Mouse (Mus musculus) stomach, embryonic 15.5 days (tissue): ENCODE data around the gene P2rx5. TPM values are rescaled to one million over a fixed set of nuclear protein-coding genes. Genes with fewer than 3 reads are reported as not detected.

Experiments used
- ATAC-seq: fragments of 200-750 bp; cut with Nextera tagmentation; 2 replicates; pipeline ENCODE4 v1.8.0; 2017; ENCODE audit warnings: low read depth, moderate number of reproducible peaks, moderate TSS enrichment; ENCODE audit not compliant: insufficient read depth, low FRiP score
- H3K27ac ChIP-seq: fragments of 300-500 bp; sonication (generic); 2 replicates; pipeline ENCODE4 v1.5.1; 2015; ENCODE audit warnings: mild to moderate bottlenecking, inconsistent platforms
- H3K27me3 ChIP-seq: fragments of 300-500 bp; sonication (generic); replicated peaks from 2 replicates; pipeline ENCODE4 v1.6.1; 2015; ENCODE audit warnings: inconsistent platforms
- H3K36me3 ChIP-seq: fragments of 300-500 bp; sonication (generic); 2 replicates; pipeline ENCODE4 v1.6.1; 2015; ENCODE audit warnings: inconsistent platforms
- H3K4me1 ChIP-seq: fragments of 300-500 bp; sonication (generic); 2 replicates; pipeline ENCODE4 v1.6.1; 2015; ENCODE audit warnings: inconsistent platforms
- H3K4me2 ChIP-seq: fragments of 300-500 bp; sonication (generic); 2 replicates; pipeline ENCODE4 v1.6.1; 2015; ENCODE audit warnings: mild to moderate bottlenecking, inconsistent platforms
- H3K4me3 ChIP-seq: fragments of 300-500 bp; sonication (generic); replicated peaks from 2 replicates; pipeline ENCODE4 v1.5.1; 2015; ENCODE audit warnings: inconsistent platforms
- H3K9ac ChIP-seq: fragments of 300-500 bp; sonication (generic); 2 replicates; pipeline ENCODE4 v1.6.1; 2015; ENCODE audit warnings: inconsistent platforms
- H3K9me3 ChIP-seq: fragments of 300-500 bp; sonication (generic); 2 replicates; pipeline ENCODE4 v1.6.1; 2016; ENCODE audit warnings: inconsistent platforms
- WGBS: fragments of 180-500 bp; shearing (Covaris S2); methylation state at CpG from one replicate; pipeline ENCODE4 v1.1.7; 2015; 5-methylcytosine and 5-hydroxymethylcytosine counted together
- polyA plus RNA-seq: library from polyadenylated mRNA; unstranded; fragments of >200 nt; fragmentation: Nextera tagmentation; extraction: Ambion mirVana; gene quantifications from 2 replicates; pipeline ENCODE4 v1.2.1, GENCODE M21; 2015

P2rx5 gene
- polyA plus RNA-seq, 1 experiment from 2014 or later, result 0.14 TPM

- H3K4me2 ChIP-seq, result peak overlapping the region; percentile 65
- peak overlapping the region; percentile 74 for H3K27ac ChIP-seq
- ATAC-seq, result no peak
- H3K9me3 ChIP-seq, result no peaks in the 10 kb centered on the region
- WGBS, result 1% methylated on average over 15 of the region's 15 CpGs
- peaks cover 31% of the 10 kb centered on the region for H3K4me1 ChIP-seq
- peak overlapping the region; percentile 80 for H3K9ac ChIP-seq
- H3K36me3 ChIP-seq, result 0 out of 2 replicates have a peak, but pooled peaks cover 8% of the 10 kb centered on the region
- no peaks in the 10 kb centered on the region for H3K27me3 ChIP-seq
- peak overlapping the region; percentile 71 for H3K4me3 ChIP-seq
These were observed 16.0 kb downstream of the P2rx5 start for GRCm38 (mm10) chr11:73176186-73176585.

GRCm38 (mm10) chr11:73176608-73177508, 16.6 kb downstream of the P2rx5 start, which contains the start of the genes Emc6 and Tax1bp3:
Emc6 (minus strand) TSS chr11:73177037.
Tax1bp3 (plus strand) TSS chr11:73177083.
- no peaks in the 10 kb centered on the region for H3K27me3 ChIP-seq
- H3K36me3 ChIP-seq, result 0 out of 2 replicates have a peak, but pooled peaks cover 8% of the 10 kb centered on the region
- H3K4me1 ChIP-seq, result peaks cover 30% of the 10 kb centered on the region
- no peaks in the 10 kb centered on the region for H3K9me3 ChIP-seq
- peak within 1 kb of the TSS; percentile 65 for H3K4me2 ChIP-seq
- ATAC-seq, result peak; percentile 97
- H3K9ac ChIP-seq, result peak within 1 kb of the TSS; percentile 80
- H3K4me3 ChIP-seq, result peak within 1 kb of the TSS; percentile 71
- H3K27ac ChIP-seq, result peak within 1 kb of the TSS; percentile 98
- WGBS, result under 1% methylated on average over 81 of the region's 81 CpGs

- no peaks in the 10 kb centered on the region for H3K27me3 ChIP-seq
- under 1% methylated on average over 27 of the region's 28 CpGs for WGBS
- peak; percentile 82 for ATAC-seq
These were observed 17.3 kb downstream of the P2rx5 start for GRCm38 (mm10) chr11:73177509-73177875.

GRCm38 (mm10) chr11:73177895-73178294, 17.7 kb downstream of the P2rx5 start:
- peak overlapping the region; percentile 63 for H3K4me2 ChIP-seq
- peak overlapping the region; percentile 98 for H3K27ac ChIP-seq
- ATAC-seq, result no peak
- peaks cover 20% of the 10 kb centered on the region for H3K4me1 ChIP-seq
- H3K9me3 ChIP-seq, result no peaks in the 10 kb centered on the region
- no peaks in the 10 kb centered on the region for H3K27me3 ChIP-seq
- 8% methylated on average over 2 of the region's 2 CpGs for WGBS
- H3K36me3 ChIP-seq, result peaks cover 13% of the 10 kb centered on the region
- H3K9ac ChIP-seq, result peak overlapping the region; percentile 68; the same call in 1 of the 2 replicates
- peak overlapping the region; percentile 71 for H3K4me3 ChIP-seq

More at GRCm38 (mm10) chr11:73177509-73177875, 17.3 kb downstream of the P2rx5 start:
- Histone ChIP-seq H3K9me3 (no peaks in the 10 kb centered on the region), H3K36me3 (peaks cover 12% of the 10 kb centered on the region), H3K4me2 (peak overlapping the region; percentile 63), H3K9ac (peak overlapping the region; percentile 68), H3K27ac (peak overlapping the region; percentile 98), H3K4me1 (peaks cover 24% of the 10 kb centered on the region), H3K4me3 (peak overlapping the region; percentile 71)

- Histone ChIP-seq H3K27ac (no peak overlapping the region), H3K4me1 (no peaks in the 10 kb centered on the region), H3K4me3 (no peak overlapping the region), H3K9me3 (no peaks in the 10 kb centered on the region), H3K36me3 (peaks cover 23% of the 10 kb centered on the region), H3K4me2 (no peak overlapping the region), H3K27me3 (no peaks in the 10 kb centered on the region), H3K9ac (no peak overlapping the region)
- ATAC-seq, result no peak
- 92% methylated on average over 10 of the region's 10 CpGs for WGBS
These were observed 25.8 kb downstream of the P2rx5 start for GRCm38 (mm10) chr11:73185872-73186615.

GRCm38 (mm10) chr11:73187231-73187630, 27.0 kb downstream of the P2rx5 start:
- Histone ChIP-seq H3K27me3 (no peaks in the 10 kb centered on the region), H3K27ac (no peak overlapping the region), H3K4me1 (no peaks in the 10 kb centered on the region), H3K9me3 (no peaks in the 10 kb centered on the region), H3K36me3 (peaks cover 21% of the 10 kb centered on the region), H3K4me2 (no peak overlapping the region), H3K9ac (no peak overlapping the region), H3K4me3 (no peak overlapping the region)
- WGBS, result 82% methylated on average over 6 of the region's 6 CpGs
- no peak for ATAC-seq

GRCm38 (mm10) chr11:73193047-73193446, 32.8 kb downstream of the P2rx5 start:
- no peaks in the 10 kb centered on the region for H3K9me3 ChIP-seq
- 0 out of 2 replicates have a peak, but pooled peaks cover 7% of the 10 kb centered on the region for H3K36me3 ChIP-seq
- H3K4me3 ChIP-seq, result no peak overlapping the region
- no peak overlapping the region for H3K27ac ChIP-seq
- 71% methylated on average over 6 of the region's 6 CpGs for WGBS
- no peaks in the 10 kb centered on the region for H3K27me3 ChIP-seq
- ATAC-seq, result no peak
- H3K4me2 ChIP-seq, result no peak overlapping the region
- H3K9ac ChIP-seq, result no peak overlapping the region
- 0 out of 2 replicates have a peak, but pooled peaks cover under 1% of the 10 kb centered on the region for H3K4me1 ChIP-seq

- Histone ChIP-seq H3K27me3 (no peaks in the 10 kb centered on the region), H3K9me3 (no peaks in the 10 kb centered on the region), H3K9ac (no peak overlapping the region), H3K4me2 (no peak overlapping the region), H3K27ac (no peak overlapping the region), H3K36me3 (0 out of 2 replicates have a peak, but pooled peaks cover 5% of the 10 kb centered on the region), H3K4me3 (no peak overlapping the region), H3K4me1 (0 out of 2 replicates have a peak, but pooled peaks cover 2% of the 10 kb centered on the region)
- ATAC-seq, result no peak
- 70% methylated on average over 2 of the region's 2 CpGs for whole genome bisulfite sequencing
These were observed 34.2 kb downstream of the P2rx5 start for GRCm38 (mm10) chr11:73194444-73194843.

- WGBS, result 4% methylated on average over 1 of the region's 1 CpGs
These were observed 38.0 kb downstream of the P2rx5 start for GRCm38 (mm10) chr11:73198190-73198589.

GRCm38 (mm10) chr11:73198603-73199229, 38.5 kb downstream of the P2rx5 start, which contains the start of gene Ctns:
Ctns (minus strand) TSS chr11:73199042.
- Histone ChIP-seq H3K4me2 (peak within 1 kb of the TSS; percentile 97), H3K9me3 (no peaks in the 10 kb centered on the region), H3K4me3 (peak within 1 kb of the TSS; percentile 79), H3K27ac (no peak within 1 kb of the TSS; the same call in 1 of the 2 replicates), H3K27me3 (no peaks in the 10 kb centered on the region), H3K4me1 (0 out of 2 replicates have a peak, but pooled peaks cover 2% of the 10 kb centered on the region), H3K36me3 (no peaks in the 10 kb centered on the region), H3K9ac (peak within 1 kb of the TSS; percentile 67)
- WGBS, result under 1% methylated on average over 22 of the region's 22 CpGs
- peak; percentile 95 for ATAC-seq

More at GRCm38 (mm10) chr11:73198190-73198589, 38.0 kb downstream of the P2rx5 start:
- H3K9me3 ChIP-seq, result no peaks in the 10 kb centered on the region
- H3K4me2 ChIP-seq, result peak overlapping the region; percentile 97
- no peak overlapping the region for H3K27ac ChIP-seq
- H3K4me1 ChIP-seq, result 0 out of 2 replicates have a peak, but pooled peaks cover 2% of the 10 kb centered on the region
- peak overlapping the region; percentile 79 for H3K4me3 ChIP-seq
- H3K9ac ChIP-seq, result peak overlapping the region; percentile 67; the same call in 1 of the 2 replicates
- no peak for ATAC-seq
- no peaks in the 10 kb centered on the region for H3K36me3 ChIP-seq
- H3K27me3 ChIP-seq, result no peaks in the 10 kb centered on the region

- Histone ChIP-seq H3K36me3 (no peaks in the 10 kb centered on the region), H3K4me2 (peak within 1 kb of the TSS; percentile 97), H3K9me3 (no peaks in the 10 kb centered on the region), H3K27me3 (no peaks in the 10 kb centered on the region), H3K27ac (no peak within 1 kb of the TSS; the same call in 1 of the 2 replicates), H3K9ac (peak within 1 kb of the TSS; percentile 67), H3K4me1 (0 out of 2 replicates have a peak, but pooled peaks cover 2% of the 10 kb centered on the region), H3K4me3 (peak within 1 kb of the TSS; percentile 79)
- under 1% methylated on average over 32 of the region's 32 CpGs for WGBS
- ATAC-seq, result peak; percentile 96
These were observed 39.0 kb downstream of the P2rx5 start, which contains the start of gene Shpk for GRCm38 (mm10) chr11:73199230-73199712. Shpk (plus strand) TSS chr11:73199460.
